Mouse (Mus musculus): ENCODE results near the gene Nid2. TPM values are rescaled to one million over a fixed set of nuclear protein-coding genes. Genes with fewer than 3 reads are reported as not detected.

Nid2 gene
- 68.8 and 78.8 TPM in 2 replicates for polyA plus RNA-seq (2016; fragmentation: Nextera tagmentation; extraction: Ambion mirVana)

DNA sequence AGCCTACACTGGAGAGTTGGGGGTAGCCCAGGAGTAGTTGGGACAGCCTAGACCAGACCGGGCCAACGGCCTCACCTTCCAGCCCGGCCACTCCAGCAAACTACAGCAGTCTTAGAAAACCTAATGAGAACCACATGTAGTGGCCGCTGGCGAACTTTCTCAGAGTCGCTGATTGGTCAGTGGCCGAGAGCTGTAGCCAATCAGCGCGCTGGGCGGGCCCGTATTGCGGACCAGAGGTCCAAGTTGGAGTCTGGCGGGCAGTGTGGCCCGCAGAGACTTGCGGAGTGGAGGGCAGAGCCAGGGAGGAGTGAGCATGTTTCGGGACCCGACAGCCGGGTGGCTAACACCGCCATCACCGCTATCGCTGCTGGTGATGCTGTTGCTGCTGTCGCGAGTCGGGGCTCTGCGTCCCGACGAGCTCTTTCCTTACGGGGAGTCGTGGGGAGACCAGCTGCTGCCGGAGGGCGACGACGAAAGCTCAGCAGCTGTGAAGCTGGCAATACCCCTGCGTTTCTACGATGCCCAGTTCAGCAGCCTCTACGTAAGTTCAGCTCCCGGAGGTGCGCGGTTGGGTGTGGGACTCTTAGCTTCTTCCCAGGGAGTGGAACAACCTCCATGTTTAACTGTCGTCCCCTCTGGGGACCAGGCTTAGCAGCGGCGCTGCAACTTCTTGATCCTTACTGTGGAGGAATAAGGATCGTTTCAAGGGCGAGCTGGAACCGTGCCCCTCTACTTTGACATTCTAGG lies at the start of gene Nid2:
TSS of gene Nid2 (plus strand) at position 241 of the 747 bp plus-strand sequence.
- H3K4me3 ChIP-seq = peak within 1 kb of the TSS; percentile 49
- peaks cover 21% of the 10 kb centered on the region for H3K4me1 ChIP-seq
- WGBS = under 1% methylated on average over 45 of the region's 45 CpGs
- no peaks in the 10 kb centered on the region for H3K36me3 ChIP-seq
- ATAC-seq (ENCODE audit: low FRiP score) = peak; percentile 95
- H3K4me2 ChIP-seq (replicated peaks) = peak within 1 kb of the TSS; percentile 89
- H3K9me3 ChIP-seq (replicated peaks) = no peaks in the 10 kb centered on the region
- peak within 1 kb of the TSS; percentile 50 for H3K9ac ChIP-seq
- peak within 1 kb of the TSS; percentile 75 for H3K27ac ChIP-seq
- H3K27me3 ChIP-seq = peaks cover 37% of the 10 kb centered on the region

DNA sequence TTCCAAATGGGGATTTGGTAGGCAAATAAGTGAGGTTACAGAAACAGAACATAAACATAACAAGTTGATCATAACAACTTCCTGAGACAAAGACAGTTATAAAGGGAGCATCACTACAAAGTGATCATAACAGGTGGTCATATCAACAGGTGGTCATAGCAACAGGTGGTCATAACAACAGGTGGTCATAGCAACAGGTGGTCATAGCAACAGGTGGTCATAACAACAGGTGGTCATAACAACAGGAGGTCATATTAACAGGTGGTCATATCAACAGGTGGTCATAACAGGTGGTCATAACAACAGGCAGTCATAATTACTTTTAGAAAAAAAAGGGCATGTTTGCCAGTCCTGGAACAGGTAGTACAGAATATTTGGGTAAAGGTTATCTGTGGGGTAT lies 49.5 kb upstream of the Nid2 start:
- Histone ChIP-seq H3K27me3 (peaks cover 43% of the 10 kb centered on the region; the same call in 1 of the 2 replicates), H3K27ac (no peak overlapping the region), H3K4me2 (replicated peaks) (no peak overlapping the region), H3K4me3 (no peak overlapping the region), H3K4me1 (no peaks in the 10 kb centered on the region), H3K36me3 (no peaks in the 10 kb centered on the region), H3K9ac (no peak overlapping the region), H3K9me3 (replicated peaks) (no peaks in the 10 kb centered on the region)
- ATAC-seq (ENCODE audit: low FRiP score) = no peak

DNA sequence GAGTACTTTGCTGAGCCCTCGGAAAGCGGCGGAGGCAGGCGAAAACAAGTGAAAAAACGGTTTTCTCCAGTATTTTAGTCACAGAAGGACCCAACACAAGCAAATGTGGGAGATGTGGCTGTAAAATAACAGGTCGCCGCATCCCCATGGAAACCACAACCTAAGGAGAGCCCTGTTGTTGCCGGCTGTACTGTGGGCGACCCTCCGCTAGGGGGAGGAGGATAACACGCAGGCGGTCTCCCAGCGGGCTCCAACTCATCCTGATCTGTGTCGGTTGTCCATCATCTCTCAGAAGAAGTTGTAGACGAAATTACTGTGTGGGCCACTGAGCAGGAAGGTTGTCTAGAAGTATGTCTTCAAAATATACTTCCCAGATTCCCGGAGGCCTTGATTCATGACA lies 45.4 kb upstream of the Nid2 start:
- Histone ChIP-seq H3K9me3 (replicated peaks) (no peaks in the 10 kb centered on the region), H3K4me2 (replicated peaks) (peak overlapping the region; percentile 19; the same call in 1 of the 2 replicates), H3K4me3 (no peak overlapping the region), H3K36me3 (no peaks in the 10 kb centered on the region), H3K4me1 (peaks cover 12% of the 10 kb centered on the region), H3K27ac (no peak overlapping the region), H3K9ac (no peak overlapping the region), H3K27me3 (peaks cover 31% of the 10 kb centered on the region; the same call in 1 of the 2 replicates)
- WGBS = 9% methylated on average over 16 of the region's 16 CpGs
- peak; percentile 72; the same call in 1 of the 2 replicates for ATAC-seq (ENCODE audit: low FRiP score)

DNA sequence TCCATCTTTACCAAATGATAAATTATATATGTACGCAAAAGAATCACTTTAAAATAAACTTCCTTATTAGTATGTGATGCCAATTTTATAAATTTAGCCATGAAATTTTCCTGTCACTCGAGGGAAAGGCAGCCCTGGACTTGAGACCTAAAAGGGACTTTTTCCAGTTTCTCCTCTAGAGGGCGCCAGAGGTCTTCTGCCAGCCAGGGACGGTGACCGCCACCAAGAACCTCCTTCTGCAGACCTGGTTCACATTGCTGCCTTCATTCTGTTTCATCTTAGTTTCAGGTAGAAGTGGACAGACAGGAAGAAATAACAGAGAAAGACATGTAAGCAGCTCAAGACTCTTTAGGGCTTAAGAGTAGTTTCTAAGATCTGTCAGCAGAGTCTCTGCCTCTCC lies 44.6 kb upstream of the Nid2 start:
- 3% methylated on average over 5 of the region's 5 CpGs for WGBS
- Histone ChIP-seq H3K4me2 (replicated peaks) (no peak overlapping the region), H3K9me3 (replicated peaks) (no peaks in the 10 kb centered on the region), H3K4me1 (peaks cover 12% of the 10 kb centered on the region), H3K9ac (no peak overlapping the region), H3K27me3 (peaks cover 27% of the 10 kb centered on the region; the same call in 1 of the 2 replicates), H3K36me3 (no peaks in the 10 kb centered on the region), H3K4me3 (no peak overlapping the region), H3K27ac (no peak overlapping the region)
- peak; percentile 43; the same call in 1 of the 2 replicates for ATAC-seq (ENCODE audit: low FRiP score)

- 0 out of 2 replicates have a peak, but pooled peaks have one; percentile 36 for ATAC-seq (ENCODE audit: low FRiP score)
- Histone ChIP-seq H3K9me3 (replicated peaks) (no peaks in the 10 kb centered on the region), H3K36me3 (no peaks in the 10 kb centered on the region), H3K9ac (no peak overlapping the region), H3K27me3 (peaks cover 27% of the 10 kb centered on the region; the same call in 1 of the 2 replicates), H3K27ac (no peak overlapping the region; the same call in 1 of the 2 replicates), H3K4me3 (no peak overlapping the region), H3K4me1 (peaks cover 12% of the 10 kb centered on the region), H3K4me2 (replicated peaks) (no peak overlapping the region)
- 64% methylated on average over 2 of the region's 2 CpGs for WGBS
Observed at GRCm38 (mm10) chr14:19706997-19707396, 44.1 kb upstream of the Nid2 start.

GRCm38 (mm10) chr14:19707721-19708507 lies 43.2 kb upstream of the Nid2 start:
- WGBS = 65% methylated on average over 11 of the region's 11 CpGs
- Histone ChIP-seq H3K27ac (no peak overlapping the region), H3K4me2 (replicated peaks) (no peak overlapping the region)

DNA sequence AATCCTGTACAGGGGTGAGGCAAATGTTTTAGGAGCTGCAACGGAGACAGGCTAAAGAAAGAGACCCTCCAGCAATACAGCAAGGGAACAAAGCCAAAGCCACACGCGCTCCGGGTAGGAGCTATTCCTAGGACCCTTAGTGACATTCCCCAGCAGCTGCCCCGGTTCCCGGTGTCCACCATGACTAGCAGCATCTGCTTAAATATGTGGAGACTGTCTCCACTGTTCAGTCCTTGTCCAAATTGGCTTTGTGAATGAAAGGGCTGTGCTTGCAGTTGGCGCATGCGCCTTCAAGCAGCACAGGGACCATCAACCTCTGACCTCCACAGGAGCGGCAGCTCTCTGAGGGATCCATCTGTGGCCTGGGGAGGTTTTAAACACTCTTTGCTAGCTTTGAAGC lies 41.9 kb upstream of the Nid2 start:
- Histone ChIP-seq H3K27ac (peak overlapping the region; percentile 53; the same call in 1 of the 2 replicates), H3K4me2 (replicated peaks) (peak overlapping the region; percentile 31), H3K9me3 (replicated peaks) (no peaks in the 10 kb centered on the region), H3K27me3 (peaks cover 22% of the 10 kb centered on the region; the same call in 1 of the 2 replicates), H3K36me3 (no peaks in the 10 kb centered on the region), H3K9ac (no peak overlapping the region), H3K4me1 (peaks cover 12% of the 10 kb centered on the region), H3K4me3 (no peak overlapping the region)
- peak; percentile 33; the same call in 1 of the 2 replicates for ATAC-seq (ENCODE audit: low FRiP score)
- WGBS = 26% methylated on average over 9 of the region's 9 CpGs

More at GRCm38 (mm10) chr14:19707721-19708507, 43.2 kb upstream of the Nid2 start:
- no peak overlapping the region for H3K4me3 ChIP-seq
- no peak overlapping the region for H3K9ac ChIP-seq
- H3K9me3 ChIP-seq (replicated peaks) = no peaks in the 10 kb centered on the region
- H3K36me3 ChIP-seq = no peaks in the 10 kb centered on the region
- H3K4me1 ChIP-seq = peaks cover 12% of the 10 kb centered on the region
- peaks cover 27% of the 10 kb centered on the region; the same call in 1 of the 2 replicates for H3K27me3 ChIP-seq
- no peak for ATAC-seq (ENCODE audit: low FRiP score)

DNA sequence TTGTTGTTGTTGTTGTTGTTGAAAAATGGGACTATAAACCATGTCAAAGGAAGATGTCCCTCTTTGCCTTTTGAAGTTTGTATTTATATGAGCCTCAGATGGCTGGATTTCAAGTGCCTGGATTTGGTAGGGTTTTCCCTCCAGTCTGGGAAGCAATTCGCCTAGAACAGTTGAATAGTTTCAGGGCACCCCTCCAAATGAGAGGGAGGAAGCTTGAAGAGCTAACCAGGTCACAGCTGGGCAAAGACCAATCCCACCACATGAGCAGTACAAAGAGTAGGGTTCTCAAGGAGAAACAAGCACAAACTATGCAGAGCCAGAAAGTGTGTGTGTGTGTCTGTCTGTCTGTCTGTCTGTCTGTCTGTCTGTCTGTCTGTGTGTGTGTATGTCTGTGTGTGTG lies 39.3 kb upstream of the Nid2 start:
- Histone ChIP-seq H3K9me3 (replicated peaks) (no peaks in the 10 kb centered on the region), H3K27me3 (peaks cover 7% of the 10 kb centered on the region; the same call in 1 of the 2 replicates), H3K36me3 (no peaks in the 10 kb centered on the region), H3K27ac (no peak overlapping the region), H3K4me1 (peaks cover 12% of the 10 kb centered on the region), H3K9ac (no peak overlapping the region), H3K4me3 (no peak overlapping the region), H3K4me2 (replicated peaks) (no peak overlapping the region)
- ATAC-seq (ENCODE audit: low FRiP score) = no peak
- 76% methylated on average over 1 of the region's 1 CpGs for WGBS

DNA sequence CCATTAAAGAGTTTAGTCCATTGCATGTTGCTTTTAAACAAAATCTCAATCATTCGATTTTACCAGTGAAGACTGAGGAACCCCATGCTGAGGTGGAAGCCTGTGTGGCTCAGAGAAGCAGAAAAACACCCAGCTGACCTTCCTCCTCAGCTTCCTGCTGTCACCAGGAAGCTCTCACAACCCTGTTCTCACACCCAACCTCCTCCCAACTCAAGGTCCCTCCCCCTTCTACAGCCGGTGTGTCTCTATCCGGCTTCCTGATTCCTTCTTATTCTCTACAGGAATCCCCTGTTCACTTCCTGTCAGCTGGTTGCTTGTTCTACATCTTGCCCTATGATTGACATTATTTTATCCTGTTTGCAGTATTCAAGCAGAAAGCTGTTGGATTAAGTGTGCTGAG lies 38.0 kb upstream of the Nid2 start:
- no peak for ATAC-seq (ENCODE audit: low FRiP score)
- Histone ChIP-seq H3K36me3 (no peaks in the 10 kb centered on the region), H3K4me2 (replicated peaks) (no peak overlapping the region), H3K4me1 (peaks cover 9% of the 10 kb centered on the region), H3K4me3 (no peak overlapping the region), H3K27ac (no peak overlapping the region), H3K9ac (no peak overlapping the region), H3K9me3 (replicated peaks) (no peaks in the 10 kb centered on the region), H3K27me3 (no peaks in the 10 kb centered on the region)
- 56% methylated on average over 3 of the region's 3 CpGs for WGBS

DNA sequence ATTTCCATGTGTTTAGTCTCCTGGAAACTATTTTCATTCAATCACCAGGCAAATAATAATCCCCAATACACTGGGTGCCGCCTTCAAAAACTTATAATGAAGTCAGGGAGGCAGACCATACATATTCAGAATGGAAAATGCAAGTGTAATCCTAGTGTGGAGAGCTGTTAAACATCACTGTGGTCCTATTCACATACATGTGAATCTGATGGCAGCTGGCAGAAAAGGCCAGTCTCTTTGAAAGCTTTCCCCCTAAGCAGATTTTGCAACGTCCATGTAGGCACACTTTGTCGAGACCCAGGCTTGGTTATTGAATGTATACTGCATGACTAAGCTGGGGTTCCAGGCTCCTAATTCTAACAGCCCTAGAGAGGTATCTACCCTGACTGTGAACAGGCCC lies 32.0 kb upstream of the Nid2 start:
- ATAC-seq (ENCODE audit: low FRiP score) = no peak

DNA sequence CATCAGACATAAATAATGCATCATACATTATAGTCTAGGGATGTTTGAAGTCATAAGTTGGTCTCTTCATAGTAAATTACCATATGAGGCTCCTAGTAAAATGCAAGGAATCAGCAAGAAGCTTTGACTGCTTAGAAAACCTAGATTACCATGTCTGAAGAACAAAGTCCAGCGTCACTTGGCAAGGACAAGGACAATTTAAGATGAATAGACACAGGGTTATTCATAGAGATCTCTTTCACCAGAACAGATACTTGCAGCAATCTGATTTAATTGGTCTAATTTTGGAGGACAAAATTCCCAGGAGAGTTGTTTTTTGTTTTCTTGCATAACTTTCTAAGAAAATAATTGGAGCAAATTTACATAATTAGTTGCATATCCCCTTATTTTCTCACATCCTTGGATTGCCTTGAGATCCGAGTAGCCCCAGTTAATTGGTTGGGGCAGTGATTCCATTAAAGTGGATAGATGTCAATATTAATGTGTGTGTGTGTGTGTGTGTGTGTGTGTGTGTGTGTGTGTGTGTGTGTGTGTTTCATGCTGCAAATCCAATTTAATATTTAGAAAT lies 30.9 kb upstream of the Nid2 start:
- no peaks in the 10 kb centered on the region for H3K27me3 ChIP-seq
- H3K36me3 ChIP-seq = no peaks in the 10 kb centered on the region
- 54% methylated on average over 2 of the region's 2 CpGs for WGBS
- no peaks in the 10 kb centered on the region for H3K9me3 ChIP-seq (replicated peaks)
- no peak overlapping the region for H3K9ac ChIP-seq
- no peak overlapping the region for H3K27ac ChIP-seq
- H3K4me1 ChIP-seq = no peaks in the 10 kb centered on the region
- H3K4me2 ChIP-seq (replicated peaks) = no peak overlapping the region
- no peak for ATAC-seq (ENCODE audit: low FRiP score)
- H3K4me3 ChIP-seq = no peak overlapping the region

More for the DNA sequence above, 32.0 kb upstream of the Nid2 start:
- Histone ChIP-seq H3K9ac (no peak overlapping the region), H3K9me3 (replicated peaks) (no peaks in the 10 kb centered on the region), H3K4me2 (replicated peaks) (no peak overlapping the region), H3K36me3 (no peaks in the 10 kb centered on the region), H3K4me1 (no peaks in the 10 kb centered on the region), H3K4me3 (no peak overlapping the region), H3K27me3 (no peaks in the 10 kb centered on the region), H3K27ac (no peak overlapping the region)
- 47% methylated on average over 3 of the region's 3 CpGs for WGBS

DNA sequence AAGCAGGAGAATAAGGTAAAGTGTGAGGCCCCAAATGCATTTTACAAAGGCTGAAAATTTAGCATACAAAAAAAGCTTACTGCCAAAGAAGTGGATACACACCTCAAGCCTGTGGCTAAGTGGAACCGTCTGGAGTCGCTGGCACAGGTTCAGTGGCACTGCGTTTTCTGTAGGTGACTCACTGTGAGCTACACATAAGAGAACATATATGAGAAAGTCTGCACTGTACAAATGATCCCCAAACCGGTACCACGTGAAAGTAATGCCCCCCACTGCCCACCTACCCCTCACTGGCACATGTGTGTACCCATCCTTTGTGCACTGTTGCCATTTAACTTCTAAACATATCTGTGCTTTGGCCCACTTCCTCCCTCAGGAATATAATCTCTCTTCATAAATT lies 22.8 kb upstream of the Nid2 start:
- ATAC-seq (ENCODE audit: low FRiP score) = no peak
- H3K27me3 ChIP-seq = no peaks in the 10 kb centered on the region
- H3K9ac ChIP-seq = no peak overlapping the region
- H3K36me3 ChIP-seq = no peaks in the 10 kb centered on the region
- no peak overlapping the region for H3K4me3 ChIP-seq
- WGBS = 81% methylated on average over 5 of the region's 5 CpGs
- H3K4me2 ChIP-seq (replicated peaks) = no peak overlapping the region
- H3K9me3 ChIP-seq (replicated peaks) = no peaks in the 10 kb centered on the region
- H3K4me1 ChIP-seq = no peaks in the 10 kb centered on the region
- H3K27ac ChIP-seq = 0 out of 2 replicates have a peak overlapping the region, but pooled peaks have one; percentile 4

Measured in hindbrain, embryonic 12.5 days (tissue).